Mouse (Mus musculus) heart, embryonic 11.5 days (tissue): ENCODE measurements around the gene Cand2. TPM values are rescaled to one million over a fixed set of nuclear protein-coding genes. Genes with fewer than 3 reads are reported as not detected.

ENCODE experiments used
- ATAC-seq: fragments of 200-750 bp; cut with Nextera tagmentation; replicated peaks from 2 replicates; pipeline ENCODE4 v1.8.0; 2017; ENCODE audit warnings: moderate library complexity; ENCODE audit not compliant: insufficient number of reproducible peaks, low FRiP score, low TSS enrichment
- H3K27ac ChIP-seq: fragments of 300-500 bp; sonication (generic); 2 replicates; pipeline ENCODE4 v1.5.1; 2014; ENCODE audit warnings: mild to moderate bottlenecking, low read depth, low read length
- H3K27me3 ChIP-seq: fragments of 300-500 bp; sonication (generic); 2 replicates; pipeline ENCODE4 v1.6.1; 2014; ENCODE audit warnings: mild to moderate bottlenecking, low read length, mixed read lengths; ENCODE audit not compliant: control insufficient read depth, insufficient read depth
- H3K36me3 ChIP-seq: fragments of 300-500 bp; sonication (generic); 2 replicates; pipeline ENCODE4 v1.6.1; 2014; ENCODE audit warnings: mild to moderate bottlenecking, low read length, moderate library complexity, mixed read lengths; ENCODE audit not compliant: control insufficient read depth, insufficient read depth
- H3K4me1 ChIP-seq: fragments of 300-500 bp; sonication (generic); 2 replicates; pipeline ENCODE4 v1.6.1; 2014; ENCODE audit warnings: low read length; ENCODE audit not compliant: control insufficient read depth, insufficient read depth
- H3K4me2 ChIP-seq: fragments of 300-500 bp; sonication (generic); 2 replicates; pipeline ENCODE4 v1.6.1; 2014; ENCODE audit warnings: mild to moderate bottlenecking, moderate library complexity
- H3K4me3 ChIP-seq: fragments of 300-500 bp; sonication (generic); 2 replicates; pipeline ENCODE4 v1.5.1; 2014; ENCODE audit warnings: low read depth, low read length
- H3K9ac ChIP-seq: fragments of 300-500 bp; sonication (generic); 2 replicates; pipeline ENCODE4 v1.6.1; 2014; ENCODE audit warnings: mild to moderate bottlenecking, low read depth, low read length, moderate library complexity
- H3K9me3 ChIP-seq: fragments of 300-500 bp; sonication (generic); replicated peaks from 2 replicates; pipeline ENCODE4 v1.6.1; 2016; ENCODE audit warnings: low read length; ENCODE audit not compliant: control insufficient read depth
- WGBS: fragments of 180-500 bp; shearing (Covaris S2); extraction: QIAGEN DNeasy Blood & Tissue Kit; methylation state at CpG from one replicate; pipeline ENCODE4 v1.1.7; 2014; ENCODE audit not compliant: insufficient replicate concordance; 5-methylcytosine and 5-hydroxymethylcytosine counted together
- microRNA-seq: library from miRNA; unstranded; fragments of <30 nt; microRNA quantifications from one replicate; pipeline ENCODE4, GENCODE M21; 2016; ENCODE audit warnings: borderline number of aligned reads
- polyA plus RNA-seq: library from polyadenylated mRNA; unstranded; fragments of >200 nt; fragmentation: Nextera tagmentation; extraction: Ambion mirVana; gene quantifications from 2 replicates; pipeline ENCODE4 v1.2.1, GENCODE M21; 2014

Gene Cand2
- polyA plus RNA-seq, 1 experiment from 2014 or later: 38.8 TPM

DNA sequence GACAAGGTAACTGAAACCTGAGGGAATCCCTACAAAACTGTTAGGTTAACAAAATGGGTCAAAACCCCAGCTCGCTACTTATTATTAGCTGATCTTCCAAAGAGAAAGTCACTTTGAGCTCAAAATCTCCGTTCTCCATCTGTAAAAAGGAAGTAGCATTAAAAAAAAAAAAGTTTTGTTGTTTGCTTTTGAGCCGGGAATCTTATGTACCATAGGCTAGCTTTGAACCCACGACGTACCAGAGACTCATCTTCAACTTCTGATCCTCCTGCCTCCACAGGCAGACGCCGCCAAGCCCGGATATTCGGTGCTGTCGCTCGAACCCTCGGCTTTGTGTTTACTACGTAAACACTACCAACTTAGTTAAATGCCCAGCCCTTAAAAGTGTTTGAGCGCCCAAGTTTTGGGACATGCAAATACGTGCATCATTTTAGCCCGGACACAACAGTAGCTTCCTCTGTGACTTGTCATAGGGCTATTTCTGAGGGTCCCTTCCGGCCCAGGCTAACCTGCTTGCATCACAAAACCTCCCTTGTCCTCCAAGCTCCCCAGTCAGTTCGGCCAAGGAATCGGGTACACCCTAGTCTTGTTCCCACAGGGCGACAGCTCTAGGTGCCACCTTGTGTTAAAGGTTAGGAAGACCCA is 78.2 kb downstream of the Cand2 start:
- 5% methylated on average over 20 of the region's 20 CpGs for WGBS
- no peaks in the 10 kb centered on the region for H3K27me3 ChIP-seq
- peaks cover 20% of the 10 kb centered on the region for H3K4me1 ChIP-seq
- H3K9me3 ChIP-seq: no peaks in the 10 kb centered on the region
- ATAC-seq: no peak
- H3K36me3 ChIP-seq: peaks cover 2% of the 10 kb centered on the region; the same call in 1 of the 2 replicates
- H3K4me2 ChIP-seq: peak overlapping the region; percentile 80
- H3K27ac ChIP-seq: peak overlapping the region; percentile 86
- peak overlapping the region; percentile 58 for H3K4me3 ChIP-seq
- peak overlapping the region; percentile 74 for H3K9ac ChIP-seq

DNA sequence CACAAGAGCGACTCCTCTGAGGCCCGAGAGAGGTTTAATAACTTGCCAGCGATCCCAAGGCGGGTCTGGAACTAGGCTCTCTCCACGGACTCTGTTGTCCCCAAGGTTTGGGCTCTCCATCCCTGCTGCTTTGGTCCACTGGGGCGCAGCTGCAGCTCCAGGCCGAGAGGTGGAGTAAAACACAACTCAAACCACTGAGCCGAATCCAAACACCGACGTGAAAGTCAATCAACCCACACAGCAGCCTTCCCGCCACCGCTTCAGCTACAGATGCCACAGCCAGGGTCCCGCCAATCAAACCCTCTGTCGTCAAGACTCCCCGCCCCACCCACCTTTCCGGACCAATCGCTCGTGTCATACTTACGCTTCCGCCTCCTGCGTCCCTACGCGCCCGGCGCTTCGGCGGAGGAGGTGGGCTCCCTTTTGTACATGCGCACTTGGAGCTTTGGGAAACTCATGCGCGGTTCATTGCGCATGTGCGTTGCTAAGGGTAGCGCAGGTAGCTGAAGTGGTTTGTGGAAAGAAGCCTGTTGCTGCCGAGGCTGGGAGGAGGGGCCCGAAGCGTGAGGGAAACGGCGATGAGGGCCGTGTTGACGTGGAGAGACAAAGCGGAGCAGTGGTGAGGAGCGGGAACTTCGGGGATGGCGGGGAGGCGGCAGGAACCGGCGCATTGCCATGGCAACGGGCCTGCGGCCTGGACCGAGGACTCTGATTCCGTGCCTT is 78.9 kb downstream of the Cand2 start, which contains the start of the genes Mbd4 and Ift122:
Gene Mbd4, minus strand, starts transcription at position 281 of the 723 bp plus-strand sequence.
Gene Ift122, plus strand, starts transcription at position 380 of the 723 bp plus-strand sequence.
- Histone ChIP-seq H3K9me3 (no peaks in the 10 kb centered on the region), H3K9ac (peak within 1 kb of the TSS; percentile 74), H3K27ac (peak within 1 kb of the TSS; percentile 86), H3K4me1 (peaks cover 20% of the 10 kb centered on the region), H3K4me3 (peak within 1 kb of the TSS; percentile 58), H3K4me2 (peak within 1 kb of the TSS; percentile 80), H3K36me3 (peaks cover 2% of the 10 kb centered on the region; the same call in 1 of the 2 replicates), H3K27me3 (no peaks in the 10 kb centered on the region)
- ATAC-seq: peak; percentile 96
- under 1% methylated on average over 51 of the region's 51 CpGs for WGBS

DNA sequence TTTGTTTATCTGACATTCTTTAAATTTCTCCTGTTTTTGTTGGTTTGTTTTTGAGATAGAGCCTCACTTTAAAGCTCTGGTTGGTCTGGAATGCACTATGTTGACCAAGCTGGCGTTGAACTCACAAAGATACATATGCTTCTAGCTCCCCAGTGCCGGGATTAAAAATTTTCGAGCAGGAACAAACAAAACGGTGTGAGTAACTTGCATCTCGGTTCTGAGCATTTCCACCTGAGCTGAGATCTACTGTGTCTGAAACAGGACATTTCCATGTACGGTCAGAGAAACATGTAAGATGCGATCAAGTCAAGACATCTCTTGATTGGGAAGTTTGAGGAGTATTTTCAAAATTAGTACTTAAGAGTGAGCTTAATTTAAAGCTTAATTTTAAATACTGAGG is 79.6 kb downstream of the Cand2 start:
- peak overlapping the region; percentile 80 for H3K4me2 ChIP-seq
- no peaks in the 10 kb centered on the region for H3K27me3 ChIP-seq
- H3K4me1 ChIP-seq: peaks cover 20% of the 10 kb centered on the region
- peak overlapping the region; percentile 58 for H3K4me3 ChIP-seq
- 47% methylated on average over 7 of the region's 7 CpGs for WGBS
- H3K9me3 ChIP-seq: no peaks in the 10 kb centered on the region
- no peaks in the 10 kb centered on the region; the same call in 1 of the 2 replicates for H3K36me3 ChIP-seq
- ATAC-seq: no peak
- peak overlapping the region; percentile 62 for H3K9ac ChIP-seq
- peak overlapping the region; percentile 78 for H3K27ac ChIP-seq

DNA sequence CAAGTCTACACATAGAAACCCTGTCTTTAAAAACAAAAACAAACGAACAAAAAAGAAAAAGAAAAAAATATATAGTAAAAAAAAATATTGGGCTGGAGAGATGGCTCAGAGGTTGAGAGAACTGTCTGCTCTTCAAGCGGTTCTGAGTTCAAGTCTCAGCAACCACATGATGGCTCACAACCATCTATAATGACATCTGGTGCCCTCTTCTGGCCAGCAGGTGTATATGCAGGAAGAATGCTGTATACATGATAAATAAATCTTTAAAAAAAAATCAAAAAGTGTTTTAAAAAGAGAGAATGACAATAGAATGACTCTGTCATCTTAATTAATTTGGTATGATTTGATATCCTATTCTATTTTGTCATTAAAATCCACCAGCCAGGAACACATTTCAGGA is 80.1 kb downstream of the Cand2 start:
- WGBS: 59% methylated on average over 2 of the region's 2 CpGs
- H3K4me1 ChIP-seq: peaks cover 24% of the 10 kb centered on the region
- no peak overlapping the region for H3K4me3 ChIP-seq
- no peaks in the 10 kb centered on the region for H3K27me3 ChIP-seq
- no peak for ATAC-seq
- no peak overlapping the region for H3K9ac ChIP-seq
- no peaks in the 10 kb centered on the region for H3K36me3 ChIP-seq
- no peak overlapping the region for H3K4me2 ChIP-seq
- no peak overlapping the region for H3K27ac ChIP-seq
- no peaks in the 10 kb centered on the region for H3K9me3 ChIP-seq

Small RNA genes within 50 kb of the gene (microRNA-seq; reads per million reads assigned to microRNA genes)
- 0.20 reads per million for gene Mir7660

Other genes starting within 250 kb of the Cand2 start
- gene Tsen2, start 229.9 kb upstream of the Cand2 start, polyA plus RNA-seq: 19.4 and 19.9 TPM in 2 replicates
- gene Mkrn2os, start 182.0 kb upstream of the Cand2 start, polyA plus RNA-seq: 0.08 and 0.21 TPM in 2 replicates
- gene Mkrn2, start 172.6 kb upstream of the Cand2 start, polyA plus RNA-seq: 19.1 and 24.0 TPM in 2 replicates
- 96.3 and 107 TPM in 2 replicates for gene Raf1, start 97.9 kb upstream of the Cand2 start, polyA plus RNA-seq
- 4.2 and 4.4 TPM in 2 replicates for gene Tmem40, start 12.1 kb upstream of the Cand2 start, polyA plus RNA-seq
- gene Rpl32, start 34.2 kb downstream of the Cand2 start, polyA plus RNA-seq: 1,431 and 1,576 TPM in 2 replicates
- gene Efcab12, start 63.9 kb downstream of the Cand2 start, polyA plus RNA-seq: 0.50 and 0.63 TPM in 2 replicates
- 12.5 and 14.6 TPM in 2 replicates for gene Mbd4, start 78.8 kb downstream of the Cand2 start, polyA plus RNA-seq
- 21.0 and 26.7 TPM in 2 replicates for gene Ift122, start 78.9 kb downstream of the Cand2 start, polyA plus RNA-seq
- 0.04 and 0.16 TPM in 2 replicates for gene Rho, start 157.2 kb downstream of the Cand2 start, polyA plus RNA-seq
- gene H1foo, start 170.4 kb downstream of the Cand2 start, polyA plus RNA-seq: not detected in 2 replicates
- 56.1 and 60.0 TPM in 2 replicates for gene Plxnd1, start 220.5 kb downstream of the Cand2 start, polyA plus RNA-seq